Mouse (Mus musculus): ENCODE measurements around the gene Pkp1. TPM values are rescaled to one million over a fixed set of nuclear protein-coding genes. Genes with fewer than 3 reads are reported as not detected.

The Pkp1 gene
- polyA plus RNA-seq, 1 experiment = not detected

DNA sequence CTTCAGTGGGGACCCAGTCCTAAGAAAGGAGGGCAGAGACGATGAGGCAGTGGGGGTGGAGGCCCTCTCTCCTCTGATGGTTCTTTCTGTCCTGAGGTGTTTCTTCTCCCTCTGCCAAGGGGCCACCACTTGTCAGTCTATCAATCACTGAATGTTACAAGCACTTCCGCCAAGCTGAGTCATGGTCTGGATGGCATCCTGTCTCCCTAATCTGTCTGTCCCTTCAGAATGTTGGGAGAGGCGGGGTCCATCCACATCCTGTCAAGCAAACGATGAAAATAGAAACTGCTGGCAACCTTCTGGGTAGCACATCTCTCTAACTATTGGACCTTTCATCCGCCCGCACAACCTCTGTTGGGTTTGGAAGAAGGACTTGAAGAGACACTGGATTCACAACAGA lies 74.5 kb downstream of the Pkp1 start:
- Histone ChIP-seq H3K4me1 (ENCODE audit: control insufficient read depth) (peaks cover 11% of the 10 kb centered on the region), H3K4me3 (replicated peaks) (no peak overlapping the region), H3K36me3 (ENCODE audit: control insufficient read depth) (no peaks in the 10 kb centered on the region), H3K9me3 (ENCODE audit: control insufficient read depth, low read length) (no peaks in the 10 kb centered on the region), H3K27me3 (ENCODE audit: control insufficient read depth) (peaks cover 5% of the 10 kb centered on the region; the same call in 1 of the 2 replicates)
- TF ChIP-seq TAL1 (IDR thresholded peaks at IDR 0.05; ENCODE audit: low read length) (0 out of 3 replicates have a peak, but pooled peaks have one; percentile 13), GATA1 (IDR thresholded peaks at IDR 0.05; ENCODE audit: low read length) (no peak)

DNA sequence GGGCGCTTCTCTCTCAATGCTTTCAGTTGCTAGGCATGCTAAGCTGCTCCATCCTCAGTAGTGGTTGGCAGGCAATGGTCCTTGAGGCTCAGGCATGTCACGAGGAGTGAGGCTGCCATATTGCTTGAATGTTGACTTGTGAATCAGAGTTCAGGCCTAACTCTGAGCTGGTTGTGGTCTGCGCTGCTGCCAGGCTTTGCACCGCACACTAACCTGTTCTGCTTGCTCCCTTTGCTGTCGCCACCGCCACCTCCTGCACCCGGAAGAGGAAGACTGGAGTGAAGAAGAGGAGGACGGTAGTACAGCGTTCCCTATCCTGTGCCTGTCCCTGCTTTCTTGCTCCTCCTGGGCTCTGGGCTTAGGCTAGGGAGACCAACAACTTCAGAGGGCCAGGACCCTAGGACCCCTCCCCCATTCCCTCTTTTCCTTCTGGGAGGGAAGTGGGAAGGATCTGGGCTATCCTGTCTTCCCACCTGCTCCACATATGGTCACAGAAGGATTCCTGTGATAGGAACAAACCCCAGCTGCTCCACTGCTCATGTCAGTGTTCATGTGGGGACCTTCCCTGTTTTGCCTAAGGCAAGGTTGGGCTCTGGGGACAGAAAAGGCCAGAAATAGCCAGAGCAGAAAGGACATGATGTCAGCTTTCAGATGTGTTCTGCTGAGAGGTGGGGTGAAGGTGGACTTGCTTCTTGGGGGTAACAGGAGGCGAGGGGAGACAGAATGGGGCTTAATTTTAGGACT lies 75.3 kb downstream of the Pkp1 start:
- no peak overlapping the region for H3K4me3 ChIP-seq (replicated peaks)
- H3K4me1 ChIP-seq (ENCODE audit: control insufficient read depth) = peaks cover 11% of the 10 kb centered on the region
- no peaks in the 10 kb centered on the region for H3K9me3 ChIP-seq (ENCODE audit: control insufficient read depth, low read length)
- TF ChIP-seq TAL1 (IDR thresholded peaks at IDR 0.05; ENCODE audit: low read length) = no peak
- TF ChIP-seq GATA1 (IDR thresholded peaks at IDR 0.05; ENCODE audit: low read length) = no peak
- H3K36me3 ChIP-seq (ENCODE audit: control insufficient read depth) = no peaks in the 10 kb centered on the region
- peaks cover 5% of the 10 kb centered on the region; the same call in 1 of the 2 replicates for H3K27me3 ChIP-seq (ENCODE audit: control insufficient read depth)

DNA sequence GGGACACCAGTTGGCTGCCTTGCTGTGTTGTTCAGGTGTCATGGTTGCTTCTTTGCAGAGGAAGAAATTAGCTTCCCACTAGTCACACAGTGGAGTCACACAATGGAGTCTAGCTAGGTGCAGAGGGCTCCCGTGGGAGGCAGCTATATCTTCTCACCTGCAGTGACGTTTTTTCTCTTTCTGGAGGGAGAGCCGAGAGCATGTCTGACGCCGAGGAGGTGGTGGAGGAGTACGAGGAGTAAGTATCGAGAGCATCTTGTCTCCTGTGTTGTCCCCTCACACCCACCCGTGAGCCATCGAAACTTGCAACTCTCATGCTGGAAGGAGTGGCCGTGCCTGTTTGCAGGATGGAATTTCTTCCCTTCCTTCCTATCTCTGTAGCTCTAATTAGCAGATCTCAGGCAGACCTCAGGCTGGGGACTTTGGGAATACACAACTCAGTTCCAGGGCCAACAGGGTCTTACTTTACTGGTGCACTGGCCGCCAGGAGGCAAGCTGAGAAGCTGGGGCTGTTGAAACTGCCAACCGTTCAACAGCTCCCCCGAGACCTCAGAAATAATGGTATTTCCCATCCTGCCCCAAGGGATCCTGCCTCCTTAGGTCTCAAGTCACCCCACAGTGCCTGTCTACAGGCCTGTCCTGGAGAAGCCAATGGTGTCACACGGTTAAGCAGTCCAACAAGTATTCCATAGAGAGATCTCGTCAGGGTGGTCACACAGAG lies 78.2 kb downstream of the Pkp1 start:
- peaks cover 2% of the 10 kb centered on the region; the same call in 1 of the 2 replicates for H3K27me3 ChIP-seq (ENCODE audit: control insufficient read depth)
- TF ChIP-seq GATA1 (IDR thresholded peaks at IDR 0.05; ENCODE audit: low read length) = no peak
- no peak for TF ChIP-seq TAL1 (IDR thresholded peaks at IDR 0.05; ENCODE audit: low read length)
- no peaks in the 10 kb centered on the region for H3K36me3 ChIP-seq (ENCODE audit: control insufficient read depth)
- no peaks in the 10 kb centered on the region for H3K4me1 ChIP-seq (ENCODE audit: control insufficient read depth)
- no peaks in the 10 kb centered on the region for H3K9me3 ChIP-seq (ENCODE audit: control insufficient read depth, low read length)
- H3K4me3 ChIP-seq (replicated peaks) = no peak overlapping the region

DNA sequence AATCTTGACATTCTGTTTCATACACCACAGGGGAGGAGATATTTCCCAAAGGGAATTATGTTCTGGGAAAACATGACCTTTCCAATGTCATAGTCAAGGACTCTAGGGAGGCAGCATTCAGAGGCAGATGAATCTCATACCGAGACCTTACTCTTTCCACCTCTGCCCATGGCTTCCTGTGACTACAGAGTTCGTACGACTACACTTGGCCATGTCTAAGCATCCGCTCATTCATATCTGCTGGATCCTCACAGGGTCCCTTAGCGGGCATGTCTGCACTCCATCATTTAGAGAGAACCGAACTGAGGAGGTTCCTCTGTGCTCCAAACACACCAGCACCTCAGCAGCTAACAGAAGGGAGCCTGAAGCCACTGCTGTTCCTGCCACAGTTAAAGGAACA lies 79.9 kb downstream of the Pkp1 start:
- H3K27me3 ChIP-seq (ENCODE audit: control insufficient read depth) = no peaks in the 10 kb centered on the region
- H3K9me3 ChIP-seq (ENCODE audit: control insufficient read depth, low read length) = no peaks in the 10 kb centered on the region
- H3K4me3 ChIP-seq (replicated peaks) = no peak overlapping the region
- no peaks in the 10 kb centered on the region for H3K4me1 ChIP-seq (ENCODE audit: control insufficient read depth)
- no peaks in the 10 kb centered on the region for H3K36me3 ChIP-seq (ENCODE audit: control insufficient read depth)
- TF ChIP-seq GATA1 (IDR thresholded peaks at IDR 0.05; ENCODE audit: low read length) (no peak), TAL1 (IDR thresholded peaks at IDR 0.05; ENCODE audit: low read length) (no peak)

DNA sequence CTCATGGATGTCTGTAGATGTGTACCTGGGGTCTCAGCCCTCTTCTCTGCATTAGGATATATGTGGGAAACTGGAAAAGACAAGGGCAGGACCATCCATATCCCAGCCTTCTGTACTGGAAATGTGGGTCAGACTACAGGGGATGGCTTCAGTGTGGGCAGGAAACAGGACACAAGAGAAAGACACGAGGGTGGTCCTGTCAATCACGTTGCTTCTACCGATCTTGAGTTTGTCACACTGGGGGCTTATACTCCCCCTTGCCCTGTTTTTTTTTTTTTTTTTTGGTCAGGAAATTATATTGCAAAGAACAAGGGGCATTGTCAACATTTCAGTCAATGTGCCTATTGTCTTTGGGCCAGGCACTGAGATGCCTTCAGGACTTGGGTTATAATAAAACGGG lies 80.4 kb downstream of the Pkp1 start:
- TF ChIP-seq TAL1 (IDR thresholded peaks at IDR 0.05; ENCODE audit: low read length) (no peak), GATA1 (IDR thresholded peaks at IDR 0.05; ENCODE audit: low read length) (no peak)
- H3K4me3 ChIP-seq (replicated peaks) = no peak overlapping the region
- no peaks in the 10 kb centered on the region for H3K4me1 ChIP-seq (ENCODE audit: control insufficient read depth)
- H3K36me3 ChIP-seq (ENCODE audit: control insufficient read depth) = no peaks in the 10 kb centered on the region
- H3K27me3 ChIP-seq (ENCODE audit: control insufficient read depth) = peaks cover 2% of the 10 kb centered on the region; the same call in 1 of the 2 replicates
- H3K9me3 ChIP-seq (ENCODE audit: control insufficient read depth, low read length) = no peaks in the 10 kb centered on the region

DNA sequence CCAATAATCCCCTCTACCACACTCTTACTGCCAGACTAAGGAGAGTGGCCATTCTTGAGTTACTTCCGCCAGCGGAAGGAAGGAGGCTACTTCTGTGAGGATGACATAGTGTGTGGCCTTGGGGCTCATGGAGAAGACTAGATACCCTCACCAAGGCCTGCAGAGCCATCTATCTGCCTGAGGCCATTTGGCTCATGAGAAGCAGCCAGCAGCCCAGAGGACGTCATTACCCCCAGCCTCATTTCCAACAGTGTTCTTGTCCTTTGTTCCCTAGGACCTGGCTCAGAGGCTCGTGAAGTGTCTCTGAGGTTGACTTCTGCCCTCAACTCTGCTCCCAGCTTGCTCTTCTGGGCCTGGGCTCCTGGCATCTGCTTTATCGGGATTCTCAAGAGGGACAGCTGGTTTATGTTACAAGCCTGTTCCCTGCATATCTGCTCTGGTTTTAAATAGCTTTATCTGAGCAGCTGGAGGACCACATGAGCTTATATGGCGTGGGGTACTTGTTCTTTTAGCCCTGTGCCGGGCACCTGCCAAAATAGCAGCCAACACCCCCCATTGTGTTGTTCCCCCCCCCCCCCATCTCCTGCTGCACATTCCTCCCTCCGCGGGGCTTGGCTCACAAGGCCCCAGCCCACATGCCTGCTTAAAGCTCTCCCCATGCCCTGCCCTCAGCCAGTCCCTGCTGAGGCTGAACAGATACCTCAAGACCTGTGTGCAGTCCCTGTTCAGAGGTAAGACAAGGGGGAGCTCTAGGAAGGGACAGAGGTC lies 83.1 kb downstream of the Pkp1 start, which contains the start of gene Tnnt2:
Gene Tnnt2, plus strand, starts transcription at position 639 of the 768 bp plus-strand sequence.
- Histone ChIP-seq H3K4me3 (replicated peaks) (no peak within 1 kb of the TSS), H3K27me3 (ENCODE audit: control insufficient read depth) (peaks cover 7% of the 10 kb centered on the region), H3K36me3 (ENCODE audit: control insufficient read depth) (no peaks in the 10 kb centered on the region), H3K9me3 (ENCODE audit: control insufficient read depth, low read length) (no peaks in the 10 kb centered on the region), H3K4me1 (ENCODE audit: control insufficient read depth) (no peaks in the 10 kb centered on the region)
- TF ChIP-seq GATA1 (IDR thresholded peaks at IDR 0.05; ENCODE audit: low read length) = no peak
- no peak for TF ChIP-seq TAL1 (IDR thresholded peaks at IDR 0.05; ENCODE audit: low read length)

DNA sequence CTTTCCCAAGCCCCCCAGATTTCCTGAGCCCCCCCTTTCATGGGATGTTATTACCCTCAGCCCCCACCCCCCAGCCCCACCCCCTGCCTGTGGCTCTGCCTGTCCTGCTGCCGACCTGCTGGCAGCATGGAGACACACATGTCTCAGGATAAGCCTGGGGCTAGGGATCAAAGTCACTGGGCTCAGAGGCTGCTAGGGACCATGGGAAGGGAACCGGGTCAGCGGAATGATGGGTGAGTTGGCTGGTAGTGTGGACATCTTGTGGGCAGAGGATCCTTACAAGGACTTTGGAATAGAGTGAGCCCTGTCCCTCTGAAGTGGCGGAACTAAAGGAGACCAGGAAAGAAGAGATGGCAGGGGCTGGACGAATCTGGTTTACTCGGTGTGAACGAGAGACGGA lies 84.0 kb downstream of the Pkp1 start:
- TF ChIP-seq GATA1 (IDR thresholded peaks at IDR 0.05; ENCODE audit: low read length) = no peak
- no peak for TF ChIP-seq TAL1 (IDR thresholded peaks at IDR 0.05; ENCODE audit: low read length)
- no peaks in the 10 kb centered on the region for H3K9me3 ChIP-seq (ENCODE audit: control insufficient read depth, low read length)
- no peaks in the 10 kb centered on the region for H3K4me1 ChIP-seq (ENCODE audit: control insufficient read depth)
- H3K36me3 ChIP-seq (ENCODE audit: control insufficient read depth) = no peaks in the 10 kb centered on the region
- no peak overlapping the region for H3K4me3 ChIP-seq (replicated peaks)
- H3K27me3 ChIP-seq (ENCODE audit: control insufficient read depth) = peaks cover 7% of the 10 kb centered on the region

DNA sequence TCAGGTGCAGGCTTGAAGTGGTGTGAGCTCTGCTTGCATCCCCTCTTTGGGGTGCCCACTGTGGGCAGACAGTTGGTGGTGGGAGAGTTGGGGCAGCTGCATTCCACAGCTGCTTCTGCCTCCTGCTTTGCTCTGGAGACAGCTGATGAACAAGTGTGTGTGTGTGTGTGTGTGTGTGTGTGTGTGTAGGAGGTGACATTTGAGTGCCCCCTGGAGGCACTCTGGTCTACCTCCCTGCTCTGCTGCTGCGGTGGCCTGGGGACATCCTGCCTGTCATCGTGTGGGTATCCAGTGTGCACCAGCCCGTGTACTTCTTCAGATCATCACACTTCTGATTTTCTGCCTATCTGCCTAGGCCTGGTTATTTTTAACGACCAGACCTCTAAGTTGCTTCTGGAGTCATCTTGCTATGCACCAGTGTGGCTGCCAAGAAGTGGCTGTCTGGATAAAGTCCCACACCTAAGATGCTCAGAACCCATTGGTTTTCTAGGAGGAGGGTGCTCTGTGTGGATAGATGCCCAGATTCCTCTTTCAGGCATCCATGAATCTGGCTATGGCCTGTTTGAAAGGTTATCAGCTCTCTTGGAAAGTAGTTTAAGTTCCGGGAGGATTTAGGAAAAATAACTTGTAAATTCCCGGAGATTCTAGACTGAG lies 84.7 kb downstream of the Pkp1 start:
- TF ChIP-seq GATA1 (IDR thresholded peaks at IDR 0.05; ENCODE audit: low read length) (no peak), TAL1 (IDR thresholded peaks at IDR 0.05; ENCODE audit: low read length) (no peak)
- no peaks in the 10 kb centered on the region for H3K36me3 ChIP-seq (ENCODE audit: control insufficient read depth)
- H3K4me1 ChIP-seq (ENCODE audit: control insufficient read depth) = no peaks in the 10 kb centered on the region
- H3K9me3 ChIP-seq (ENCODE audit: control insufficient read depth, low read length) = no peaks in the 10 kb centered on the region
- H3K4me3 ChIP-seq (replicated peaks) = no peak overlapping the region
- peaks cover 7% of the 10 kb centered on the region for H3K27me3 ChIP-seq (ENCODE audit: control insufficient read depth)
